Mouse (Mus musculus): ENCODE results near the gene Dram1.
"Not testable (repeated sequence)": the region's sequence is repeated elsewhere in the genome, so short reads cannot be mapped to it uniquely, and the experiment has no call there.

The Dram1 gene

GRCm38 (mm10) chr10:88386251-88386650 is 7.4 kb upstream of the Dram1 start:
- DNase-seq (ENCODE audit: extremely low spot score, low spot score), result no peak

DNA sequence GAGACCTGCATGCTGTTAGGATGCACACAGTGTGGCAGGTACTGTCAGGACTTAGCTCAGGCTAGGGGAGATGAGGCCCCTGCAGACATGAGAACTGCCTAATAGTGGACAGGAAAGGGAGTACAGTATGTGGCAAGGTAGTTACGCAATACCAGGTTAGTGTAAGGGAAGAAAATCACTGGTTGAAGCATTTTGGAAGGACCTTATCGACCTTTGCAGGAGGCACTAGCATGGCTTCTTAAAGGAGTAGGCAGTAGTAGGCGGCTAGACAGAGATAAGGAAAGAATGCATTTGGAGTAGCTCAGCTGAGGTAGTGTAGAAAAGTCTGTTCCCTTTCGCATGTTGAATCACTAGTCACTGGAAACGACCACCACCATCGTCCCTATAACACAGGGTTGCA is 6.9 kb upstream of the Dram1 start:
- DNase-seq (ENCODE audit: extremely low spot score, low spot score), result no peak

DNA sequence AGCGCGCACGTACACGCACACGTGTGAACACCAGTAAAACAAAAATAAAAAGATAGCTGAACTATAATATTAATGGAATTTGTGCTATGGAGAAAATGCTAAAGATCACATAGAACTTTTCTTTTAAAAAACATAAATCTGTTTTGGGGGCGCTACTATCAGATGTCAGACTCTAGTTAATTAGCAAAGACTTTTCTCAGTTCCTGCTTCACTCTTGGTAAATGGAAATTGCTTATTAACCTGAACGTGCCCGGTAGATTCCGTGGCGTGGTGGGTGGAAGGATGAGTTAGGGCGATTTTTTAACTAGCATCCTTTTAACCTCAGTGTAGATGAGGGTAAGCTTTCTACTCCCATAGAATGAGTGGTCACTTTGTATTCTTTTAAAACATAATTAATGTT is 6.4 kb upstream of the Dram1 start:
- DNase-seq (ENCODE audit: extremely low spot score, low spot score), result no peak

DNA sequence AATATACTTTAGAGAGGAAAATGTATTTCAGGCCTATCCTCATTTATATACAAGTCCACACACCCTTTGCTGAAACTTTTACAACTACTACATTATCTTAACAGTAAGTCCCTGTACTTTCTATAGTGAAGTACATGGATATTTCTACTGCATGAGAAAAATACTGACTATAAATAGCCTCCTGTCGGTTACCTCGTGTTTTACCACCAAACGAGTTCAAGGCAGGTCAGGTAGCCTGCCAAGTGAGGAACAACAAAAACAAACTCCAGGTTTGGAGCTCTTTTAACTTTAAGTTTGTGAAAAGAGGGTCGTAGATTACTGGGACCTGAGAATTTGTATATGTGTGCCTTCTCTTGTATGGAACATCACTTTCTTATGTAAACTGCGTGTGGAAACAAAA is 5.2 kb upstream of the Dram1 start:
- no peak for DNase-seq (ENCODE audit: extremely low spot score, low spot score)

DNA sequence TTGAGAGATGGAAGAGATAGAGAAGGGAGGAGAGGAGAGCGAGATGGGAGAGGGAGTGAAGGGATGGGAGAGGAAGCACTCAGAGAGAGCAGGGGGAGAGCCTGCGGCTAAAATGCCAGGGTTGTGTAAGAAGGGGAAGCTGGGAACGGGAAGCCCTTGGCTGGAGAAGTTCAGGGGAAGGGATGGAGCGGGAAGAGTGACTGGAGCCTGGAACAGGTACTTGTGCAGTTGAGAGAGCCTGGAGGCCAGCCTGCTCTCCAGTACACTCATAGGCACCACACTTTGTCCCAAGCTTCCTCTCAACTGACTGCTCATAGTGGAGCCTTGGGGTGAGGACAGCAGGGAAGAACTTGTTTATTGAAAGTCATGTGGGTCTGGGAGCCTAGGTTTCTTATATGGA is 4.6 kb upstream of the Dram1 start:
- DNase-seq (ENCODE audit: extremely low spot score, low spot score), result no peak

GRCm38 (mm10) chr10:88382009-88382408 is 3.1 kb upstream of the Dram1 start:
- DNase-seq (ENCODE audit: extremely low spot score, low spot score), result no peak

DNA sequence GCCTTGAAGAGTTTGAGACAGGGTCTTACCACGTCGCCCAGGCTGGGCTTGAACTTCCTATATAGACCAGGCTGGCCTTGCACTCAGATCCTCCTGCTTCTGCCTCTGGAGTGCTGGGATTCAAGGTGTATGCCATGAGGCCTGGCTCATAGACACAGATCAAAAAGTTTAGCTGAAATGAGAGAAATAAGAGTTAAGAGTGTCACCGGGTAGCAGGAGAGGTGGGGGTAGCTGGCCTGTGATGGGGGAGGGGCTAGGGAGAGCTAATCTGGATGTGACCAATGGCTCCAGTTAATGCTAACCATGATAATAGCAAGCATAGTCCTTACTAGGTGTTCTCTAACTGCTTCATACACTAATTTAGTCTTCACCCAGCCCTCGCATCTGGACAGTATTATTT is 2.4 kb upstream of the Dram1 start:
- no peak for DNase-seq (ENCODE audit: extremely low spot score, low spot score)

GRCm38 (mm10) chr10:88380430-88381060 is 1.7 kb upstream of the Dram1 start:
- no peak for DNase-seq (ENCODE audit: extremely low spot score, low spot score)

- no peak for DNase-seq (ENCODE audit: extremely low spot score, low spot score)
Observed at GRCm38 (mm10) chr10:88380002-88380401, 1.1 kb upstream of the Dram1 start.

DNA sequence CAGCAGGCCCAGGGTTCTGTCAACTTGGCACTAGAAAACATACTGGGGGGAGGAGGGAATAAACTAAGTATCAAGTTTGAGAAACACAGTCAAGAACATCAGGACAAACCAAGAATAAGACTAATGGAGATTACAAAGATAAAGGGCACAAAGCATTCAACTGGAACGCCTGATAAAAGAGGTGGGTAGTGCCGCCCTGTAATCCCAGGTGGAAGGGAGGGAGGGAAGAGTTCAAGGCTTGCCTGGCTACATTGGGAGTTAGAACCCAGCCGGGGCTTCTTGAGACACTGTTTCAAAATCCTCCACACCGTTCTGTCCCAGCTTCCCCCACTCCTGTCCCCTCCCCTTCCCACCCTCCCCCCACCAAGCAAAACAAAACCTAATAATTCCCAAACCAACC is 1.2 kb downstream of the Dram1 start:
- no peak for DNase-seq (ENCODE audit: extremely low spot score, low spot score)

DNA sequence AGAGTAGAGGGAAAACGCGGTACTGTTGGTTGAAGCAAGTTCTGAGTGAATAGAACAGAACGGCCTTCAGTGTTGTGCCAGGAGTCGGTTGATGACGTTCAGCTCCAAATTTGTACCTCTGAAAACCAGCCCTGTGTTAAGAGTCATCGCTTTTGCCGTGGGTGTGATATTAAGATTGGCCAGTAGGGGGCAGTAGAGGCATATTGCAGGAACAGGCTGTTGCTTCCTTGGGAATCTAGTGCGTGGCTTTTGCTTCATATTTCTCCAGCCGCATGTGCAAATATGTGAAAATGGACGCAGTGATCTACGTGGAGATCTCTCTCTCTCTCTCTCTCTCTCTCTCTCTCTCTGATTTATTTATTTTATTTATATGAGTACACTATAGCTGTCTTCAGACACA is 2.1 kb downstream of the Dram1 start:
- peak; percentile 92 for DNase-seq (ENCODE audit: extremely low spot score, low spot score)

- no peak for DNase-seq (ENCODE audit: extremely low spot score, low spot score)
Observed at GRCm38 (mm10) chr10:88374984-88375383, 3.9 kb downstream of the Dram1 start.

- not testable (repeated sequence) for DNase-seq (ENCODE audit: extremely low spot score, low spot score)
Observed at GRCm38 (mm10) chr10:88372945-88373344, 5.9 kb downstream of the Dram1 start.

DNA sequence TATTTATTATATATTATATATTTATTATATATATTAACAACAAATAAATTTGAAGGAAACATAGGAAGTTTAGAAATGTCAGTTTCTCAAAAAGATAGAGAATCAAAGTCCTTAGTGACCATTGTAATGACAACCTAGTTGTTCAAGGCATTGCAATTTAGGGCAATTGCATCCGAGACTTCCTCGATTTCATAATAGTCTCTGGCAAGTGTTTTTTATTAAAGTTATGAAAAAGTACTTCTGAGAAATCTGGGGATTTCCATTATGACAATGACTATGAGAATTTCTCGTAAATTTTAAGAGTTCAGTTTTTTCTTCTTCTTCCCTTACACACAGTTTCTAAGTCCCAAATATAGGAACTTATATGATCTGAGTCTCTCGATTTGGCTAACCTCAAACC is 6.4 kb downstream of the Dram1 start:
- no peak for DNase-seq (ENCODE audit: extremely low spot score, low spot score)

GRCm38 (mm10) chr10:88371793-88372192 is 7.1 kb downstream of the Dram1 start:
- DNase-seq (ENCODE audit: extremely low spot score, low spot score), result no peak

DNA sequence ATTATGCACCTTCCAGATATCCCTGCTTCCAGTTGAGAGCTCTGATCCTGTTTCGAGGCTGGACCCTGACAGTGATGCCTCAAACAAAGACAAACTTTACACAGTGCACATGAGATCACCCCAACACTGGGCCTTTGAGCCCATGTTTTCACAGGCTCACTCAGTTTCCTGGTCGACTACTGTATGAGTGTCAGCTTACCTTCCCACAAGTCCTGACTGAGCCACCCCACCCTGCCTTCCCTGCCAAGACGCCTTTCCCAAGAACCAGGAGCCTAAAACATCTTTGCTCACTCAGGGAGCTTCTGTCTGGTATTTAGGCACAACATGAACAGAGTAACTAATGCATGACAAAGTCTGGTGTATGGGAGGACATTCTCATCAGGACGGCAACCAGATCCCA is 9.6 kb downstream of the Dram1 start:
- DNase-seq (ENCODE audit: extremely low spot score, low spot score), result no peak

- no peak for DNase-seq (ENCODE audit: extremely low spot score, low spot score)
Observed at GRCm38 (mm10) chr10:88364221-88364620, 14.7 kb downstream of the Dram1 start.

GRCm38 (mm10) chr10:88362218-88362617 is 16.7 kb downstream of the Dram1 start:
- no peak for DNase-seq (ENCODE audit: extremely low spot score, low spot score)

DNA sequence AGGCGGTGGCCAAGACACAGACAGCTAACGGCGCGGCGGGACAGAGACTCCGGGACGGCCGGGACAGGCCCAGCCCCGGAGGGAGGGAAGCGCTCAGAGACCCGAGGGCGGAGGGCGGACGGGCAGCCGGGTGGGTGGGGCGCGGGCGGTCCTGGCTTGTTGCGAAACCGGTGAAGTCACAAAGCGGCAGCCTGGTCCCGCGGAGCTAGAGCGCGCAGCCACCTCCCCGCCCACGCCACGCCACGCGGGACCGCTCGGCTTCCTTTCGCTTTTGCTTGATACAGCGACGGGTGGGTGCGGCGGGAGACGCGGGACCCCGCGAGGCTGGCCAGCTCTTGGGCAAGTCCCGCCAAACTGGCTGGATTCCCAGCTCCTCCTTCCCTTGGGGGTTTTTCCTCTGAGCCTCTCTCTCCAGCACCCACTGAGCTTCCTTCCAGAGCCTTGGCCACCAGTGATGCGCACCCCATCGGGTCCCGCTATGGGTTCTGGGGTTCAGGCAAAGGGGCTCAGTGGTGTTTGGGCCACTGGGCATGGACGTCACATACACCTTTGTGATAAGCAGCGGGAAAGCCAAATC is 21.8 kb downstream of the Dram1 start:
- DNase-seq (ENCODE audit: extremely low spot score, low spot score), result peak; percentile 56

- no peak for DNase-seq (ENCODE audit: extremely low spot score, low spot score)
Observed at GRCm38 (mm10) chr10:88356114-88356982, 22.5 kb downstream of the Dram1 start.

DNA sequence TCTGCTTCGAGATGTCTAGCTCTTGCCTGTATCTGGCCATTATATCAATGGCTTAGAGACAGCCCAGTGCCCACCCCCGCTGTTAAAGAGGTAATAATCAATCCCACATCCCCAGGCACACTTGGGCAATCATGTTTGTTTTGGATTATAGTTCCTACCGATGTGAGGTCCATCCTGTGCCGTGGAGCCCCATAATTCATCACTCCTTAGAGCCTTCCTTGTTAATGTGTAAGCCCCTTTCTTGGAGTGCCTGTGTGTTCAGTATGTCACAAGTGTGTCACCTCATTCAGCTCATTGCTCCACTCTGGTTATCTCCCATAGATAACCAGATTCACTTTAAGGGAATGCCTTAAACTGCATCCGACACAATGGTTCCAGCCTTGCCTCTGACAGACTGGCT is 24.3 kb downstream of the Dram1 start:
- no peak for DNase-seq (ENCODE audit: extremely low spot score, low spot score)

DNA sequence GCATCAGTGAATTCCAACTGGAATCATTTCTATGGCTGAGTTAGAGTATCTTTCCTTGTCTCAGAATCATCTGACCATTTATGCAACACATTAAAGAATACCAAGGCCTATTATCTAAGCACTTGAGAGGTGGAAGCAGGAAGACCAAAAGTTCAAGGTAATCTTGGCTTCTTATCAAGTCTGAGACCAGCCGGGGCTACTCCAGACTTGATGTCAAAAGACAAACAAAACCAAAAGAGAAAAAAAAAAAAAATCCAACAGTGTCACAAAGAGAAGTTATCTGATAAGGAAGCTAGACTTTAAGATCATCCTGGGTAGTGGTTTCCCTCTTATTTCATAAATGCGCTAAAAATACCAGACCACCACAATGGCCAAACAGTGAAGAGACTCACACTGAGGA is 26.3 kb downstream of the Dram1 start:
- DNase-seq (ENCODE audit: extremely low spot score, low spot score), result no peak

All from neural tube, embryonic 10.5 days (tissue).